Mouse (Mus musculus): ENCODE measurements around the gene Itih5. TPM values are rescaled to one million over a fixed set of nuclear protein-coding genes. Genes with fewer than 3 reads are reported as not detected.

The Itih5 gene
- total RNA-seq, 2 experiments from 2014 or later, result 7.8 TPM

DNA sequence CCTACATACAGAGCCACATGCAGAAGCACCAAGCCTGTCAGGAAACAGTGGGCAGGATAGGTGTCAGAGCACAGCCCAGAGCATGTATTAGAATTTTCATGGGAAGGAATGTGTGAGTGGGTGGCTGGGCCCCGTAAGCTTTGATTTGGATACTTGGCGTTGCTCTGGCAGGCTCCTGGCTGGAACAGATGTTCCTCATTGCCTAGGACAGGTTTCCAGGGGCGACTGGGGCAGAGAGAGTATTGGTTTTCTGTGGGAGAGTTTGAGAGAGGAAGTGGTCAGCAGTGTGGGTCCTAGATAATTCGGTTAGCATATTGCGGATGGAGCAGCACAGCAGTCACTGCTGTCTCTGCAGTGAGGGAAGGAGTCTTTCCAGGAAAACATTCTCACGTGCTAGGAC is 13.3 kb downstream of the Itih5 start:
- intact Hi-C loops (cut with DNase I), result no loop called here
- DNase-seq, result no peak

DNA sequence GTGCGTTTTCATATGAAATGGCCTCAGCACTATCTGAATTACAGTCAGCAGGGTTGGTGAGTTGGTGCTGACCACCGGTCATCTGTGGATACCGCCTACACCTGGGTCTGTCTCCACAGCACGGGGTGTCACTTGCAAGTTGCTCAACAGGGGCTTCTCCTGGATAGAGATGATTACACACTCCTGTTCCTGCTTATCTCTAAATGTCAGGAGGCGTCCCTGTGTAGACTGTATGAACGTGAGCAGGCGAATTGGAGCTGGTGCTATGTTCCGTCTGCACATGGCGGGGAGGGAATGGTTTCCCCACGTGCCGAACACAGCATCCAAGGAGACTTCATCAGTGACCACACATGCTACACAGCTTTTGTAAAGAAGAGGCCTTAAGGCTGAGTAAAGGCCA is 13.9 kb downstream of the Itih5 start:
- intact Hi-C loops (cut with DNase I), result no loop called here
- no peak for DNase-seq

DNA sequence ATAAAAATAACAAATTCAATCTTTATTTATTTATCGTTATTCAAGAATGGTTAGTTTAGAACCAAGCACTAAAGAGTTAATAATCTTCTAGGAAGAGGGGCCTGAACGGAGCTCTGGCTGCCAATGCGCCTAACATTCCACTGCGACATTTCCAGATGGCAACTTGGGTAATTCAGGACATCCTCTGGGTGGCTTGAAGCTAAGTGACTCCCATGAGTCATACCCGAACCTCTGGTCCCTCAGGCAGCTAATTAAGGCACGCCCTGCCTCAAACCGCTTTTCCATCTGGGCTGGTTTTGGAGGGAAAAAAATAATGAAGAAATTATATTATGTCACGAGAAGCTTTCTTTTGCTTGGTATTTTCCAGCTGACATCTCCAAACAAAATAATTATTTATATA is 14.6 kb downstream of the Itih5 start:
- DNase-seq, result no peak
- intact Hi-C loops (cut with DNase I), result no loop called here

DNA sequence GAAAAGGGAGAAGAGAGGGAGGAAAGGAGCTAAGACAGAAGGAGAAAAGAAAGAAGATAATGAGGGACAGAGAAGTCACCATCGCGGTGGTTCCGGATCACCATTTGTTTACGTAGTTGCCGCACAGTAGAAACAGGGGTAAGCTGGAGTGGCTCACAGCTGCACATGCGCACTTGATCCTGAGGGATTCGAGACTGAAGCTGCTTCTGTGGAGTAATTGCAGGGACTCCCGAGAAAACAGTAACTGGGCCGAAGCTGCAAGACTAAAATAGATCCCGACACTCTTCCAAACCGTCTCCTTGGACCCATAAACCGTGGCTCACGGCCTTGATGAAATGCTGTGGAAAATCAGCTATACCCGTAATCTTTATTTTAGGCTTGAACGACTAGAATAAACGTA is 16.6 kb downstream of the Itih5 start:
- intact Hi-C loops (cut with DNase I), result no loop called here
- DNase-seq, result no peak

DNA sequence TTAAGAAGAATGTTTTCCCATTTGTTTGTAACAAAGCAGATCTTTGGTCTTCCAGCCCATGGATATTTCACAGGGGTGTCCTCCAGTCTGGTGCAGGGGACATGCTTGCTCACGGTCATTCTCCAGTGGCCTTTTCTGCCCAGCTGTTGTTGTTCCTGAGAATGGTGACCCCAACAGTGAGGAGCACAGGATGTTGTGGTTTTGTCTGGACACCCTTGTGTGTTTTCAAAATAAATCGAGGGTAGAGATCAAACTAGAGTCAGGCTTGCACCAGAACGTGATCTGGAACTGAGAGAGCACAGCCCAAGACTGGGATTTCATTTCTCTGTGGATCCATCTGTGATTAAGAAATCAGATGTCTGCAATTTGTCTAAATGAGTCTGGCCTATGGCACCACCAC is 40.2 kb downstream of the Itih5 start:
- intact Hi-C loops (cut with DNase I), result no loop called here
- no peak for DNase-seq

DNA sequence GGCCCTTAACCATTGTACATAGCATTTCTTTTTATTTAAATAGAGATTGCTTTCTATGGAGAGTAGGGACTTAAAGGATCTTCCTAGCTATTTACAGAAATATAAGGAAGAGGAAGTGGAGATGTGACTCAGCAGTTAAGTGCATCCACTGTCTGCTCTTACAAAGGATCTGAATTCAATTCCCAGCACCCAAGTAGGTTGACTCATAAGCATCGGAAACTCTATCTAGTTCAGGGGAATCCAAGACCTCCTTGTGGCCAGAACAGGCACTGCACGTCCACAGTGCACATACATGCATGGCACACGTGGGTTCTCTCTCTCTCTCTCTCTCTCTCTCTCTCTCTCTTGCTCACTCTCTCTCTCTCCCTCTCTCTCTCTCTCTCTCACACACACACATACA is 41.8 kb downstream of the Itih5 start:
- DNase-seq, result no peak
- intact Hi-C loops (cut with DNase I), result no loop called here

DNA sequence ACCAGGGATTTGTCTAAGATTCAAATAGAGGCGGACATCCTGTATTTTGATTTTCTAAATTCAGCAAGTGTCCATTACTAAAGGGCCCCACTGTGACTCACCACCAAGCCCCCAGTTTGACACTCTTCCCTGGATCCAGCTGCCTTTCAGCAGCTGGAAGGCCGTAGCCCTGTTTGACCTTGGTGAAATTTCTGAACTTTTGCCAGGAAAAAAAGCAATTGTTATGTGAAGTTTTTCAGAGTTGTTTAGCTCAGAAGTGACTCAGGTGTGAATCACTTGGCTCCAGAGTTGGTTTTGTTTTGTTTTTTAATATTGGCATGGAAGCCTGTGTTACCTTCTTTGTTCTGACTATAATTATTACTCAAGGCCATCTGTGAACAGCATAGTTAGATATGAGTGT is 46.0 kb downstream of the Itih5 start:
- intact Hi-C loops (cut with DNase I), result no loop called here

DNA sequence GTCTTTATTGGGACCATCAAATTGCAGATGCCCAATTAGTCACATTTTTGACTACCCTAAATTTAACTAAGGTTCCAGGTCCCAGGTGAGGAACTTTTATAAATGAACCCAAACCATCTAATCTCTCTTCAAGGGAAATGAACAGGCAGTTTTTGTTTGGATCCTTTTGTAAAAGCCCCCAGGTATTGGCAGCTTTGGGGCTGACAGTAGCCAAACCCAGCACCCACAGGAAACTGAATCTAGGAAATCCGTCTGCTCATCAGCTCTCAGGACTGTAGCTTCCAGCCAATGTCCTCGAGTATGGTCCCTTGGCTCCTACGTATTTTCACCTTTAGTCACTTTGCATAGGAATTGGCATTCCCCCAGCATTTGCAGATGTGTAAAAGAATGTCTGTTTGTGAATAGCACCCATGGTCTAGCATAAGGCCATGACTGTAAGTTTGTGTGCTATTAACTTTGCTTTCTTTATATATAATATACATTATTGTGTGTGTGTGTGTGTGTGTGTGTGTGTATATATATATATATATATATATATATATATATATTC is 47.4 kb downstream of the Itih5 start:
- no peak for DNase-seq
- intact Hi-C loops (cut with DNase I), result no loop called here

More for the DNA sequence above, 46.0 kb downstream of the Itih5 start:
- no peak for DNase-seq

DNA sequence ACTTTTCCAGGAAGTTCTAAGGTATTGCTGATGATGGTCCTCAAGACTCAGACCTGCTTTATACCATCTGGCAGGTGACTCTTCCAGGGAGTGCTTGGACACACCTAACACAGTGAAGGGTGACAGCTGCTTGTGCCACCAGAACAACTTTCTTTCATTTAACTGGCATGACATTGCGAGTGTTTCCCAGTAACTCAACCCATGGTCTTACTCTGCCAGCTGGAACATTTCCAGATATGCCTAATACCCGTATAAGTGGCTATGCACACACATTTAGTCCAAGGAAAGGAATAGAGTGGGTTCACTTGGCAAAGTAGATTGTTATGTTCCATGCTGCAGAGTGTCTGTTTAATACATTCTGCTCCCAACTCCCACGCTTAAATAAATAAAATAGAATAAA is 50.9 kb downstream of the Itih5 start:
- intact Hi-C loops (cut with DNase I), result no loop called here

DNA sequence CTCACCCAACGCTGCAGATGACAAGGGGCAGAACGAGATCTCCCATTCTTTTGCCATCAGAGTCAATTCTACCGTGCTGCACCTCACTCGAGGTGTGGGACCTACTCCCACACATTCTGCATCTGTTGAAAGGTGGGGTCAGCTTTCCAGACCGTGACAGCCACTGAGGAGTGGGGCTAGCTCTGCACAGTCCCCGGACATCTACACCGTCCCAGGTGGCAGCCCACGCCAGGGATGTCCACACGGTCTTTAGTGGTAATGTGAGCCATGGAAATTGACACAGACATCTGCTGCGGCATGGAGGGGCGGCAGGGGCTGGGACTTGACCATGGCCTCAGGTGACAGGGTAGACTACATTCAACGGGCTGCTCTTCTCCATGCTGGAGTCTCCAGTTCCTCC is 60.1 kb downstream of the Itih5 start:
- intact Hi-C loops (cut with DNase I), result no loop called here
- DNase-seq, result no peak

More for the DNA sequence above, 50.9 kb downstream of the Itih5 start:
- no peak for DNase-seq

DNA sequence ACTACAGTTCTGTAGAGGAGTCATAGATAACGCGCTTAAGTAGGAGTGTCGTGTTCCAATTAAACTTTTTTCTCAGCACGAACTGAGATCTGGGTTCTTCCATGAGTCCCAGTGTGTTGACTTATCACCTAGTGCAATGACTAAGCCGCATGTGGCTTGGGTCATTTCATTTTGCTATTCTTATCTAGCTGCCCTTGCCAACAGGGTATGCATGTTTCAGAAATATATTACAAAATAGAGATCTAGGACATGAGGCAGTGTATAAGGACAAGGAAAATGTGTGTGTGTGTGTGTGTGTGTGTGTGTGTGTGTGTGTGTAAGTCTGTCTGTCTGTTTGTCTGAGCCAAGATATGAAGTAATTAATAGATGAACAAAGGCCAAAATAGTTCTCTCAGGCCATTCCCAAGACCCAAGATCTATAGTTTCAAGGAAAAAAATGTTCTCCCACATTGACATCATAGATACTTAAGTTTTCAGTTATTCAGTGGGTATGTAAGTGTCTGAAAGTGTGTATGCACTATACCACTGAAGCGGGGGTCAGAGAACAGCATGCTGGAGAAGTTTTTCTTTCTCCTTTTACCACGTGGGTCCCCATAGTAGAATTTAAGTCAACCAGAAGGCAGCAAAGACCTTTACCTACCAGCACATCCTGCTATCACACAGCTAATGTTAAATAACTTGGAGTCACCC is 62.6 kb downstream of the Itih5 start:
- DNase-seq, result no peak
- intact Hi-C loops (cut with DNase I), result no loop called here

DNA sequence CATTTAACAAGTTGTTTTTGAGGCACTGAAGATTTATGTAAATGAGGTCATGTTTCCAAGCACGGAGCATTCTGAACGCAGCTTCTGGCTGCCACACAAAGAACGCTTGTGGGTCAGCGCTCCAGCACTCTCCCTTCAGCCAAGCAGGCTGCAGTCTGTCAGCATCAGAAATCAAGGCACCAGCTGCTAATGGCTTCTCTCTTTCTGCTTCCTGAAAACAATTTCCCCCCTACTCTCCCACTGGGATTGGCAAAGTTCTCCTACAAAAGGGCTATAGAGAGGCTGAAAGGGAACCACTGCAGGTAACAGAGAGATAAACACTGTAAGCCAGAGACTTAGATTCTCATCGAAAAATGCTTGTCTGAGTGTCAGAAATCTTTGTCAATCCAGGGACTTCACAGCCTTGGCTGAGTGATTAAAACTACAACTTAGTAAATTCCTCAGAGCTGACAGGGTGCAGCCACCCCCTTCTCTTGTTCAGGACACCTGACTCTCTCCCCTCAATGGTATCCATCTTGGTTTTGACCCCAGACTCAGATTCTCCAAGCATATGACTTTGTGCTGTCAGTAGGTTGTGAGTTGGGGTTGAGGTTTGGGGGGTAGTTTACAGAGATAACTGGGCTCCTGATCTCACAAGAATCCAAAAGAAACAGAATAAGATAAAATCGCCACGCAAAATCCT is 63.3 kb downstream of the Itih5 start:
- DNase-seq, result peak; percentile 48
- intact Hi-C loops (cut with DNase I), result no loop called here

DNA sequence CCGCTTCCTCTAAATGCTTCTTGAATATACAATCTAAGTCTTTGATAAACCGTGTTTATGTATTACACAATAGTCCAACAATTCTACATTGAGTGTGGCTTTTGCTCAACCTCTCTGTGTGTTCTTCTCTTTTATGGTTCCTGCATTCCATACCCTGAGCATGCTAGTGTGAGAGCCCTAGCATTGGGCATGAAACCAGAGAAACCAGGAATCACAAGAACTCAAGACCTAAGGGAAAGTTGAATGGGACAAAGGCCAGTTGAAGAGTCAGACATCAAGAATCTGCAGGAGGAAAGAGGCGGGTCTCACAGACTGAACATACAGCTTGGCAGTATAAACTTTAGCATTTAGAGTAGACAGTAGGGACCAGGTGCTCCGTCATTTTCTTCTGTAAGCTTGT is 68.5 kb downstream of the Itih5 start:
- intact Hi-C loops (cut with DNase I), result no loop called here
- DNase-seq, result no peak

DNA sequence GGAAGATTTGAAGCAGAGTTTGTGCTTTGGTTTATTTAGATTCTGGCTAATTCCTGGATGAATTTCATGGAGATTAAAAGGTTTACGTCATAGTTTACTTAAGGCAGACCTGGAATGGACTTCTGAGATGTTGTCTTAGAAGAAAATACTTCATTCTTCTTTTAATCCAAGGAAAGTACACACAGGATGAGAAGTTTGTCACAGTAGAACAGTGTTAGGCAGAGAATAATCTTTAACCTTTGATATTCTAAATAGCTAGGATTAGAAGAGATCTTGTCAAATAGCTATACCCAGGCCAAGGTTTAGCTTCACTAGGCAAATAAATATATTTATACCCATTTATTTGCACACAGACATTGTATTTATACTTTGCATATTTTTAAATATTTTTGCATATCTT is 73.5 kb downstream of the Itih5 start:
- intact Hi-C loops (cut with DNase I), result no loop called here
- DNase-seq, result no peak

DNA sequence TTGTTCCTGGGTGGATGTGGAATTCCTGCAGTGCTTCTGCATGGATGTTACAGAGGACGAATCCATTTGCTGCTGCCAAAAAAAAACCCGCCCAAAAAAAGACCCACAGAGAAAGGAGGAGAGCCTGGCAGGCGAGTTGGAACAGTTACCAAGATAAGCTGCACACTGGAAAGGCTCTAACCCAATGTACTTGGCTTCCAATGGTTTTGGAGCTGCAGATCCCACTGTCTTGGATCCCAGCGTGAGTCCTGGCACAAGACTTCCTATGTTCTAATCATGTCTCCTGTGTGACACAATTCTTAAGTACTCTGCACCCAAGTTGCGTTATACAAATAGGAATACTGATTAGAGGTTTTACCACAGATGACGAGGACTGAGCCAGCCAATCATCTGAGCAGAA is 78.6 kb downstream of the Itih5 start:
- DNase-seq, result peak; percentile 39
- intact Hi-C loops (cut with DNase I), result no loop called here

DNA sequence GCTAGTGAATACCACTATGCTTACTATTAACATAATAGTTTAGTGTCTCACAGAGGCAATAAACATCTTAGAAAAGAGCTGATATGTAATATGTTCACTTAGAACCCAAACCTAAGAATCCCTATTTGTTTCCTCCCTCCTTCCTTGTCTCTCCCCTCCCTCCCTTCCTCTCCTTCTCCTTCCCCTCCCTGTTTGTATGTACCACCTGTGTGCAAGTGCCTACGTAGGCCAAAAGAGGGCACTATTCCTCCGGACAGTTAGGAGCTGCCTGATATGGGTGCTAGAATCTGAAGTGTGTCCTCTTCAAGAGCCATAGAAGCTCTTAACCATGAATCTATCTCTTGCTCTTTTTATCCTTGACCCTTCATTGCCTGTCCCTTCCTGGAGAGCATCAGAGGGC is 83.2 kb downstream of the Itih5 start:
- intact Hi-C loops (cut with DNase I), result no loop called here
- DNase-seq, result no peak

DNA sequence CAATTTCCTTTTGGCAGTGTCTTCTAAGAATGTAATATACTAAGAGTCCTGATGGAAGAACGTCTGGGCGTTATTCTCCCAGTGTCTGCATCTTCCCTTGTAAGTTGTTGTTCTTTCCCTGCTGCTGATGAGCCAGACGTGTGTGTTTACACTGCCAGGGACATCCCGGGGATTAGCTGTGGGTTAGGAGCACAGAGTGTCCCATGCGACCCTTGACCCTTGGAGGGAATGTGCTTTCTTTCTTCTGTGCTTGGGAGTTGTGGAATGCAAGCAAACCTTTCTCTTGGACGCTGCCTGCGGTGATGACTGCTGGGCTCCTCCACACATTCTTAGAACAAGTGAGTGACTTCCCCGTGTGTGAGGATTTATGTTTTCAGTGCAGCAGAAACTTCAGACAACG is 89.6 kb downstream of the Itih5 start:
- intact Hi-C loops (cut with DNase I), result no loop called here

DNA sequence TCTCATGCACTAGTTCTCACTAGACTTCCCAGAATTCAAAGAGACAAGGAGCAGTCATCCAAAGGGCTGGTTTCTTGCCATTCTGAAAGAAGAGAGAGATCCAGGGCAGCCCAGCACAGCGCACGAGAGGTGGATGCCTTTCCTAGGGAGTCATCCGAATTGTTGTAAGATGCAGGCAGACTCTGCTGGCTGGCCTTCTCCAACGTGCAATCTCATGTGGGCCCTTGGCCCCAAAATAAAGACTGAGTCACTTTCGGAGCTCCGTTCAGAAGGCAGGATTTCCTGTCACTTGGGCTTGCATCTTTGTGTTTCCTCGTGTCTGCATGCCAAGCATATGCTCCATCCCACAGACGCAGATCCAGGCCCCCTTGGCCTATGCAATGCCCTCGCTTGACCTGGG is 97.1 kb downstream of the Itih5 start:
- no peak for DNase-seq

More for the DNA sequence above, 89.6 kb downstream of the Itih5 start:
- no peak for DNase-seq

DNA sequence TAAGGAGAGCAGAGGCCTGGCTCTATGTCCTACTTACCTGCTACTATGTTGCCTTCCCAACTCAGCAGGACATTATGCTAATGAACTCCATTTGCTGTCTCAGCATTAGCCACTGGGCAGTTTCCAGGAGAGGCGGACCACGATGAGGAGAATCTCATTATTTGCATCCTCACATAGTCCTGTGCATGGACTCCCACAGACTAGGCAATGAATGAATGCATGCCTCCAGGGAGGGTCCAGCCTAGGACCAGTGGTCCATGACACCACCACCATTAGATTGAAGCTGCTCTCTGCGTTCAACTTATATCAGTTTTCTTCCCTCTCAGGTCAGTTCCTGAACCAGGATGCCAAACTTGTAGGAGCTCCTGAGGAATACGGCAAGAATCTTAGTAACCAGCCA is 97.6 kb downstream of the Itih5 start:
- intact Hi-C loops (cut with DNase I), result no loop called here
- DNase-seq, result no peak

More for the DNA sequence above, 97.1 kb downstream of the Itih5 start:
- intact Hi-C loops (cut with DNase I), result no loop called here

DNA sequence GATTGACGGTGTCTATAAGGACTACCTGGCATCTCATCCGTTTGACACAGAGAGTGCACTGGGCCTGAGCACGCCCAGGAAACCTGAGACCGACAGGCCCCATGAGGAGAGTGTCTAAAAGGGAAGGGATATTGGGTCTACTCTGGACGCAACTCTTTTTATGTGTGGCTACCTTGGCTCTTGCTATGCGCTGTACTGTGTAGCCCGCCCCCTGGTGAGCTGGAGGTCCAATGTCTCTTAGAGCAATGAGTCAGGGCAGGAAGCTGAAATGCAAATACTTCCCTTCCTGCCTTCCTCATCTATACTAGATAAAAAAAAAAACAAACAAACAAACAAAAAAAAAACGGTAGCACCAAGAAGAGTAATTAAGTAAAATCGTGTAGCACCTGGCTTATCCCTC is 98.1 kb downstream of the Itih5 start:
- DNase-seq, result no peak
- intact Hi-C loops (cut with DNase I), result no loop called here

DNA sequence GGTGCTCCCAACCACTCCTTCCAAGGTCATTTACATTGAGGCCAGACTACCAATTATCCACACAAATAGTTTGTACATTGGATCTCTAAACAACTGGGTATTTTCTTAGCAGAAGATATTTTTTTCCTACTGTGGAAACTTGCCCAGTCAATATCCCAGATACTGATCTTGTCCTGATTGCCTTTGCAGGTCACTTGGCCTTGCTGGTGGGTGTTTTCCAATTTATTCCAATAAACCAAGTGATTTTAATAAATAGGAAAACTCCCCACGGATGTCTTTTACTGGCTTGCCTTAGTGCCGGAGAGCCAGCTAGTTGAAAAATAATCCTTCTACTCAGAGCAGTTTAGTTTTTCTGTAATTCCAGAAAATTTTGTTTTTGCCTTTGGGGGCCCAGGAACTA is 98.6 kb downstream of the Itih5 start:
- intact Hi-C loops (cut with DNase I), result no loop called here
- DNase-seq, result no peak

DNA sequence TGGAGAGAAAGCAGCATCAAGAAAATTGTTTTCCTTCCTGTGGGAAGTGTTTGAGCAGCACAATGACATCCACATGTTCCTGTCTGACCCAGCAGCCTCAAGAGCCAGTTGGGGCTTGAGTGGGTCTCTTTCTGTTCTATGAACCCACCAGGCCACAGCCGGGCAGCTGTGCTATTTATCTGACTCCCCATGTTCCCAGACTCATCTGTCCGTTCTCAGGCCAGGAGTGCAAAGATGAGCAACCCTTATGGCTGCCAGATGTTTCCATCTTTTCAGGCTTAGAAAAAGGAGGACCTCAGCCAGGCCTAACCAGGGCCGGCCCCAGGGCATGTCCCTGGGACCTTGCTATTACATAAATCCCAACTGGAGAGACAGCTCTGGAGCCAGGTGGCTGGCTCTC is 100.0 kb downstream of the Itih5 start:
- no peak for DNase-seq
- intact Hi-C loops (cut with DNase I), result no loop called here
